Mouse (Mus musculus) brown adipose tissue, adult 24 weeks (tissue): ENCODE results near the gene Sema4d. TPM values are rescaled to one million over a fixed set of nuclear protein-coding genes. Genes with fewer than 3 reads are reported as not detected.

Source experiments
- H3K27ac ChIP-seq: fragments of 200-500 bp; replicated peaks from 2 replicates; pipeline ENCODE4 v1.5.1; 2012; ENCODE audit warnings: low read depth, mild to moderate bottlenecking, low read length
- H3K4me1 ChIP-seq: fragments of 200-500 bp; 2 replicates; pipeline ENCODE4 v1.6.1; 2012; ENCODE audit warnings: low read length, mixed read lengths; ENCODE audit not compliant: control insufficient read depth, insufficient read depth, insufficient read length
- H3K4me3 ChIP-seq: fragments of 200-500 bp; 2 replicates; pipeline ENCODE4 v1.5.1; 2012; ENCODE audit warnings: low read depth, mild to moderate bottlenecking, low read length, moderate library complexity; ENCODE audit not compliant: insufficient read depth
- polyA plus RNA-seq: library from polyadenylated mRNA; stranded (reverse); fragments of >200 nt; gene quantifications from 2 replicates; pipeline ENCODE4 v1.2.4, GENCODE M21; 2012; ENCODE audit not compliant: missing spikeins, insufficient read depth, insufficient read length

The Sema4d gene
- polyA plus RNA-seq, 1 experiment: 1.0 TPM

DNA sequence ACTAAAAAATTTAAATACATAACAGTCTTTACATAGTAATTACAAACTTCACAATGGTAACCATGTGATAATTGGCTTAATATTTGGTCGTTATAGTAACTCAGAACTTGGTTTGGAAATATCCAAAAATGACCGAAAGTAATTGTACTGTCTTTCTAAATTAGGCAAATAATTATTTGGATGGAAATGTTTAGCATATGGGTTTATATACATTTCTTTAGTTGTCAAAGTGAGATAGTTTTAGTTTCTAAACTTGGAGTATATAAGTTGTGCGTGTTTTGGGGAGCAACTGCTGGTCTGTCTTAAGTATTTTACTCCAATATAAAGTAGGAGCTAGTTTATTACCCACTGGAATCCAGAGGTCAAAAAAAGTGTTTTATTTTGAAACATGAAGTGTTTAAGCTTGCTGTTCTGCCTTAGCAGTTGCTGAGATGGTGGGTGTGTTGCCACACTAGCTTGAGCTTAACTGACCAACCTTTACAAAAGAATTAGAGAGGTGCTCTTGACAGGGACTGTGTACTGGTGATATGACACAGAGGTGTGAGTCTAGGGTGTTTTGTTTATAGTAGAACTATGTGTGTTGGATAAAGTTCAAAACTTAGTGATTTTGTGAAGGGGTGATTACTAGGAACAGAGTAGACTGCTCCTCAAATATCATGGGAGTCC is 147.1 kb downstream of the Sema4d start:
- no peaks in the 10 kb centered on the region for H3K4me1 ChIP-seq
- no peak overlapping the region for H3K4me3 ChIP-seq
- H3K27ac ChIP-seq: no peak overlapping the region

- Histone ChIP-seq H3K4me3 (peak overlapping the region; percentile 68), H3K27ac (no peak overlapping the region), H3K4me1 (no peaks in the 10 kb centered on the region)
Observed at GRCm38 (mm10) chr13:51645872-51646271, 147.7 kb downstream of the Sema4d start.

DNA sequence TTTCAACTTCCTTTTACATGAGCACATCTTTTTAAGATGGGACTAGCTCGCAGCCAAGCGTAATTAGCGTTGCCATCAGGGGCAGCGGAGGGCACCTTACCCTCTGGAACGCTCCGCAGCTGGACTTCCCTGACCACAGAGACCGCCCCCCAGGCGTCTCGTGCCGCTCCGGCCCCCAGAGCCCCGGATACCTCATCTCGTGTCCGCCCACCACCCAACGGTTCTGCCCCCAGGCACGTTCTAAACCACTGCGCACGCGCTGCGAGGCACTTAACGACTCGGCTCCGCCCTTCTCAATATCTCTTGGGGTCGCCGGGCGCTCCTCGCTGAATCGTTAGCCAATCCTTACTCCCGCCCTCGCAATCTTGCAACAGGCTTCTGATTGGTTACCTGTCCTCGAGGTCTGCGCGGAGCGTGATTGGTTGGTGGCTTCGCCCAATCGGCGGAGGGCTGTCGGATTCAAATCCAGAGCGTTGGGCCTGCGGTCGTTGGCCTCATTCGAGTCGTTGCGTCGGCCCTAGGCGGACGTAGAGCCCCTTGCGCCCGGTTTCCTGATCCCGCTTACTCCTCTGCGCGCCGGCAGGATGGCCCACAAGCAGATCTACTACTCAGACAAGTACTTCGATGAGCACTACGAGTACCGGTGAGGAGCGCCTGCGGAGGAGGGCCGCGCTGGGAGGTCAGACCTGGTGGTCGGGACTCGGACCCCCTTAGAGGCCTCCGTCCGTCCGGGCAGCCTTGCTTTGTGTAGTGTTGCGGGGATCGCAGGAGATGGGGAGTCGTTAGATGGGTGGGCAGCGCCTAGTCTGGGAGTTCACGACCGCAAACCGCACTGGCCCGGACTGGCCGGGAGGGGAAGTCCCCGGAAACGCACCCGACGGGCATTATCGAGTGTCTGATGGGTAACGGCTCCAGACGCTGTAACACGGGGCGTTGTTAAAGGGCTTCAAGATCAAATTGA is 148.4 kb downstream of the Sema4d start, which contains the start of gene Cks2:
Cks2 (plus strand) TSS at position 404 of the 961 bp plus-strand sequence.
- H3K27ac ChIP-seq: 0 out of 2 replicates have a peak within 1 kb of the TSS, but pooled peaks have one; percentile 27
- H3K4me1 ChIP-seq: no peaks in the 10 kb centered on the region
- peak within 1 kb of the TSS; percentile 87 for H3K4me3 ChIP-seq

DNA sequence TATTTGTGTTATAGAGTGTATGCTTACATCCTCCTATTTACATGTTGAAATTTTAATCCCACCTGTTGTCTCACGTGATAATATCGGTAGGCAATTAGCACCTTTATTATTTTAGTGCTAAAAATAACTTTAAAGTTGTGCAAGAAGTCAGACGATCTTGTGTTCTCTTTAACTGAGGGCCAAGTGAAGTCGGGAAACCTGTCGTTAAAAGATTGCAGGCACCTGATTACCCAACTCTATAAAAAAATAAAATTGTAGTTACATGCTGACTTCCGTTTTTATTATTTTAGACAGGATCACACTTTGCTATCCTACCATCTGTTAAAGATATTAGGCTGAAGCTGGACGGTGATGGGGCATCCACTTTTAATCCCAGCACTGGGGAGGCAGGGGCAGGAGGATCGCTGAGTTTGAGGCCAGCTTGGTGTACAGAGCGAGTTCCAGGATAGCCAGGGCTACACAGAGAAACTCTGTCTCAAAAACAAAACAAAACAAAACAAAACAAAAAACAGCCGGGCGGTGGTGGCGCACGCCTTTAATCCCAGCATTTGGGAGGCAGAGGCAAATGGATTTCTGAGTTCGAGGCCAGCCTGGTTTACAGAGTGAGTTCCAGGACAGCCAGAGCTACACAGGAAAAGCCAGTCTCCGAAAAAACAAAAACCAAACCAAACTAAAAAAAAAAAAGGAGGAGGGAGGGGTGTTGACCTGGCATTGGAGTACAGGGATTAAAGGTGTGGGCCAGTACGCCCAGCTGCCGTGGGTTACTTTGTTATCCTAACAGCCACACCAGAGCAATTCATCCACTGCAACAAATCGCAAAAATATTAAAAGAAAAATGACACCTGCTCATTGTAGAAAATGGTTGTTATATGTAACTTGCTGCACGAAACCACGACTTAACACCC is 149.4 kb downstream of the Sema4d start:
- H3K4me1 ChIP-seq: no peaks in the 10 kb centered on the region
- peak overlapping the region; percentile 87 for H3K4me3 ChIP-seq
- H3K27ac ChIP-seq: 0 out of 2 replicates have a peak overlapping the region, but pooled peaks have one; percentile 27

- Histone ChIP-seq H3K27ac (no peak overlapping the region), H3K4me1 (no peaks in the 10 kb centered on the region), H3K4me3 (no peak overlapping the region)
Observed at GRCm38 (mm10) chr13:51642171-51642778, 151.3 kb downstream of the Sema4d start.

DNA sequence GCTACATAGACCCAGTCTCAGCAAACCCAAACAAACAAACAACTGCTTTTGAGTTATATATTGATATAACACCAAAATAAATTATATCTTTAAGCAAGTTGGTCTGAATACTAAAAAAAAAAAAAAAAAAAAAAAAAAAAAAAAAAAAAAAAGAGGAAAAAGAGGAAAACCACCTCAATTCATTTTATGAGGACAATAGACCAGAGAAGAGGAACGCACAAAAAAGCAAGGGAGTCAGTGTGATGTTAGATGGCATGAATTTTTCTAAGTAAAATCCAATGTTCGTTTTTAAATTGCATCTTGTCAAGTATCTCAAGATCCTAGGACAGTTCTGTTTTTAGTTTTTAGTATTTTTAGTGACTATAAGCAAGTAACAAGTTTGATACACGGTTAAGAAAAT is 152.1 kb downstream of the Sema4d start:
- Histone ChIP-seq H3K27ac (no peak overlapping the region), H3K4me1 (no peaks in the 10 kb centered on the region), H3K4me3 (no peak overlapping the region)

- H3K27ac ChIP-seq: no peak overlapping the region
- H3K4me3 ChIP-seq: no peak overlapping the region
- H3K4me1 ChIP-seq: no peaks in the 10 kb centered on the region
Observed at GRCm38 (mm10) chr13:51638958-51639357, 154.6 kb downstream of the Sema4d start.

Other genes with a start within 250 kb of the Sema4d start
- not detected in 2 replicates for gene Shc3, start 224.3 kb downstream of the Sema4d start, polyA plus RNA-seq
- 4.1 and 5.5 TPM in 2 replicates for gene Cks2, start 148.5 kb downstream of the Sema4d start, polyA plus RNA-seq
- gene Secisbp2, start 142.1 kb downstream of the Sema4d start, polyA plus RNA-seq: 8.0 and 8.2 TPM in 2 replicates
- 23.0 and 54.1 TPM in 2 replicates for gene Gadd45g, start 52.9 kb upstream of the Sema4d start, polyA plus RNA-seq